Mouse (Mus musculus) heart, embryonic 11.5 days (tissue): Measurements from ENCODE around the gene H2afb2. TPM values are rescaled to one million over a fixed set of nuclear protein-coding genes. Genes with fewer than 3 reads are reported as not detected.

ENCODE experiments used
- ATAC-seq: fragments of 200-750 bp; cut with Nextera tagmentation; replicated peaks from 2 replicates; pipeline ENCODE4 v1.8.0; 2017; ENCODE audit warnings: moderate library complexity; ENCODE audit not compliant: insufficient number of reproducible peaks, low FRiP score, low TSS enrichment
- H3K27ac ChIP-seq: fragments of 300-500 bp; sonication (generic); 2 replicates; pipeline ENCODE4 v1.5.1; 2014; ENCODE audit warnings: mild to moderate bottlenecking, low read depth, low read length
- H3K27me3 ChIP-seq: fragments of 300-500 bp; sonication (generic); 2 replicates; pipeline ENCODE4 v1.6.1; 2014; ENCODE audit warnings: mild to moderate bottlenecking, low read length, mixed read lengths; ENCODE audit not compliant: control insufficient read depth, insufficient read depth
- H3K36me3 ChIP-seq: fragments of 300-500 bp; sonication (generic); 2 replicates; pipeline ENCODE4 v1.6.1; 2014; ENCODE audit warnings: mild to moderate bottlenecking, low read length, moderate library complexity, mixed read lengths; ENCODE audit not compliant: control insufficient read depth, insufficient read depth
- H3K4me1 ChIP-seq: fragments of 300-500 bp; sonication (generic); 2 replicates; pipeline ENCODE4 v1.6.1; 2014; ENCODE audit warnings: low read length; ENCODE audit not compliant: control insufficient read depth, insufficient read depth
- H3K4me2 ChIP-seq: fragments of 300-500 bp; sonication (generic); 2 replicates; pipeline ENCODE4 v1.6.1; 2014; ENCODE audit warnings: mild to moderate bottlenecking, moderate library complexity
- H3K4me3 ChIP-seq: fragments of 300-500 bp; sonication (generic); 2 replicates; pipeline ENCODE4 v1.5.1; 2014; ENCODE audit warnings: low read depth, low read length
- H3K9ac ChIP-seq: fragments of 300-500 bp; sonication (generic); 2 replicates; pipeline ENCODE4 v1.6.1; 2014; ENCODE audit warnings: mild to moderate bottlenecking, low read depth, low read length, moderate library complexity
- H3K9me3 ChIP-seq: fragments of 300-500 bp; sonication (generic); replicated peaks from 2 replicates; pipeline ENCODE4 v1.6.1; 2016; ENCODE audit warnings: low read length; ENCODE audit not compliant: control insufficient read depth
- WGBS: fragments of 180-500 bp; shearing (Covaris S2); extraction: QIAGEN DNeasy Blood & Tissue Kit; methylation state at CpG from one replicate; pipeline ENCODE4 v1.1.7; 2014; ENCODE audit not compliant: insufficient replicate concordance; 5-methylcytosine and 5-hydroxymethylcytosine counted together
- polyA plus RNA-seq: library from polyadenylated mRNA; unstranded; fragments of >200 nt; fragmentation: Nextera tagmentation; extraction: Ambion mirVana; gene quantifications from 2 replicates; pipeline ENCODE4 v1.2.1, GENCODE M21; 2014

H2afb2 gene
- not detected in 2 replicates for polyA plus RNA-seq

GRCm38 (mm10) chrX:116680878-116681277 lies at the start of gene H2afb2:
Gene H2afb2, plus strand, starts transcription at chrX:116681178.
- Histone ChIP-seq H3K27me3 (no peaks in the 10 kb centered on the region), H3K4me3 (no peak within 1 kb of the TSS), H3K27ac (no peak within 1 kb of the TSS), H3K9ac (no peak within 1 kb of the TSS), H3K36me3 (no peaks in the 10 kb centered on the region), H3K4me2 (no peak within 1 kb of the TSS), H3K4me1 (no peaks in the 10 kb centered on the region), H3K9me3 (no peaks in the 10 kb centered on the region)
- WGBS = 90% methylated on average over 6 of the region's 6 CpGs
- ATAC-seq = no peak

Other genes starting within 250 kb of the H2afb2 start
- not detected in 2 replicates for gene Cpxcr1, start 232.2 kb upstream of the H2afb2 start, polyA plus RNA-seq